Mouse (Mus musculus): ENCODE results near the gene Slc15a5.

DNA sequence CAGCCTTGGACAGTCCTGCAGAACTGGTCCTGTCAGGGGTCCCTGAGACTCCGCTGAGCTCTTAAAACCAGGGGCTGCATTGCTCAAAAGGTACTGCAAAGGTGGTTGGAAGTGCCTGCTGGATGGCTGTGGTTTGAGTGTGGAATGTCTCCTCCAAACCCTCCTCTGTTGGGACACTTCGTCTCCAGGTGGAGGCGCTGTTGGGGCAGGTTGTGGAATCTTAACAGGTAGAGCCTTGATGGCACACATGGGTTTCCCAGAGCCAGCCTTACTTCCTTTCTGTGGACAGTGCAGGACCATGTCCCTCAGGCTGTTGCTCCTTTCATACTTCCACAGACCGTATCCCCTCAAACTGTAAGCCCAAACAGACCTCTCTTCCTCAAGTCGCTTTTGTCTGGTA is 36.8 kb downstream of the Slc15a5 start:
- TF ChIP-seq CTCF (IDR thresholded peaks at IDR 0.05; ENCODE audit: low read depth), result no peak
- TF ChIP-seq EP300 (IDR thresholded peaks at IDR 0.05; ENCODE audit: low read depth), result no peak

Data from liver, postnatal 0 days (tissue).